Mouse (Mus musculus) thymus, adult 2 months (tissue): ENCODE measurements around the gene Pak1.

ENCODE experiments used
- CTCF ChIP-seq: fragments of 200-500 bp; IDR thresholded peaks from 2 replicates; pipeline ENCODE4 v1.5.1; 2012; ENCODE audit warnings: mild to moderate bottlenecking, control low read depth, low read length, moderate library complexity, borderline replicate concordance; ENCODE audit not compliant: control insufficient read depth, poor library complexity, insufficient read depth; ENCODE audit errors: extremely low read depth
- POLR2A ChIP-seq: fragments of 200-500 bp; IDR thresholded peaks from 2 replicates; pipeline ENCODE4 v1.6.1; 2012; ENCODE audit warnings: mild to moderate bottlenecking, low read length, control low read depth, moderate library complexity; ENCODE audit not compliant: control insufficient read depth, poor library complexity, insufficient read depth; ENCODE audit errors: extremely low read depth

- TF ChIP-seq POLR2A, result no peak
- TF ChIP-seq CTCF, result no peak
Observed at GRCm38 (mm10) chr7:97748527-97749206, 39.7 kb upstream of the Pak1 start.
